Mouse (Mus musculus): ENCODE measurements around the gene Fndc11. TPM values are rescaled to one million over a fixed set of nuclear protein-coding genes. Genes with fewer than 3 reads are reported as not detected.

Gene Fndc11
- polyA plus RNA-seq, 1 experiment = not detected

DNA sequence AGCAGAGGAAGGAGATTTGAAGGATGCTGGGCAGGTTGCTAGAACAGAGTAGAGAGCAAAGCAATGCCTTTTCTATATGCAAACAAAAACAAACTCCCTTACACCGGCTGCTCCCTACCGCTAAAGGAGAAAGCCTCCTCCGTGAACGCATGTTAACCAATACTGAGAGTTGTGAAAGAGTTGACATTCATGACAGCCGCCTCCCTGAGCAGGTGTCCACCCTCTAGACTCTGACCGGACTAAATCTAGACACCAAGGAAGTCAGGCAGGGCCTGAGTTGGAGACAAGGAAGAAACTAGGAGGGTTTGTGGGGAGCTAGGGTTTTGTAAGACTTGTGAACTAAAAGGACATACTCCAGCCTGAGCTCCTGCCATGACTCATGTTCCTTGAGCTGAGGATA is 16.9 kb upstream of the Fndc11 start:
- 79% methylated on average over 6 of the region's 6 CpGs for WGBS
- no peak for DNase-seq
- Histone ChIP-seq H3K4me3 (replicated peaks; ENCODE audit: insufficient read depth, low read depth, low read length) (no peak overlapping the region), H3K4me1 (ENCODE audit: control insufficient read depth, insufficient read depth, low read length) (no peaks in the 10 kb centered on the region), H3K27me3 (ENCODE audit: control insufficient read depth, insufficient read depth, low read length) (no peaks in the 10 kb centered on the region), H3K27ac (ENCODE audit: insufficient read depth, low read length) (no peak overlapping the region)
- no peak for TF ChIP-seq POLR2A (IDR thresholded peaks at IDR 0.05; ENCODE audit: borderline replicate concordance, insufficient read depth, low read length)
- no peak for TF ChIP-seq CTCF (IDR thresholded peaks at IDR 0.05; ENCODE audit: borderline replicate concordance, insufficient read depth, low read depth, low read length)

DNA sequence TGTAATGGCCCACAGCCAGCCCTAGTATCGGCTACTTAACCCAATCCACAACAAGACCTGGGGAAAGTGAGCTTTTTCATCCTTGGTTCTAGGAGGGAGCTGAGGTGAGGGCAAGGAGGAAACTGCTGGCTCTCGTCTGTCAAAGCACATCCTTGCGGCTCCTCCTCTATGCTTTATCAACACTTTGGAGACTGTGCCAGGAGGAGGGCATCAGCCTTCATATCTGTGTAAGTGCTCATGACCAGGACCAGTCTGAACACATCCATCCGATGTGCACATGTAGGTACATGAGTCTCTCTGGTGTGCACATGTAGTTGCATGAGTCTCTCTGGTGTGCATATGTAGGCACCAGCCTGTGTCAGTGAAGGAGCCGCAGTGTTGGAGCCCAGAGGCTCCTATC is 14.1 kb upstream of the Fndc11 start:
- Histone ChIP-seq H3K27ac (ENCODE audit: insufficient read depth, low read length) (no peak overlapping the region), H3K27me3 (ENCODE audit: control insufficient read depth, insufficient read depth, low read length) (no peaks in the 10 kb centered on the region), H3K4me1 (ENCODE audit: control insufficient read depth, insufficient read depth, low read length) (no peaks in the 10 kb centered on the region), H3K4me3 (replicated peaks; ENCODE audit: insufficient read depth, low read depth, low read length) (no peak overlapping the region)
- no peak for DNase-seq
- no peak for TF ChIP-seq CTCF (IDR thresholded peaks at IDR 0.05; ENCODE audit: borderline replicate concordance, insufficient read depth, low read depth, low read length)
- TF ChIP-seq POLR2A (IDR thresholded peaks at IDR 0.05; ENCODE audit: borderline replicate concordance, insufficient read depth, low read length) = no peak
- 90% methylated on average over 5 of the region's 5 CpGs for WGBS

DNA sequence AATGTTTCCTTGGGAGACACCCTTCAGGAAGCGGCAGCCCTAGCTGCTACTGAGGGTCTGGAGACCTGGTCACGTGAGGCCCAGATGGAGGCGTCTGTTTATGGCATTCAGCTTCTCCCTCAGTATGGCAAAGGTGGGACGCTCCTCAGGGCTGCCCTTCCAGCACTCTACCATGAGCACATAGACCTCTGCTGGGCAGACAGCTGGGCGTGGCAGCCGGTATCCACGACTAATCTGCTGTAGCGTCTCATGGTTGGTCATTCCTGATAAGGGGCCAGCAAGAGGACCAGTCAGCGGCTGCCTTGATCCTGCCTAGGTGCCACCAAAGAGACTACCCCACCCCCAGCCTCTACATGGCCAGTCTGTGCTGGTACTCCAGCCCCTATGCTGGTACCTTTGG is 13.7 kb upstream of the Fndc11 start:
- 70% methylated on average over 9 of the region's 9 CpGs for WGBS
- DNase-seq = no peak
- H3K4me3 ChIP-seq (replicated peaks; ENCODE audit: insufficient read depth, low read depth, low read length) = no peak overlapping the region
- H3K27ac ChIP-seq (ENCODE audit: insufficient read depth, low read length) = no peak overlapping the region
- H3K27me3 ChIP-seq (ENCODE audit: control insufficient read depth, insufficient read depth, low read length) = no peaks in the 10 kb centered on the region
- H3K4me1 ChIP-seq (ENCODE audit: control insufficient read depth, insufficient read depth, low read length) = no peaks in the 10 kb centered on the region
- no peak for TF ChIP-seq CTCF (IDR thresholded peaks at IDR 0.05; ENCODE audit: borderline replicate concordance, insufficient read depth, low read depth, low read length)
- no peak for TF ChIP-seq POLR2A (IDR thresholded peaks at IDR 0.05; ENCODE audit: borderline replicate concordance, insufficient read depth, low read length)

DNA sequence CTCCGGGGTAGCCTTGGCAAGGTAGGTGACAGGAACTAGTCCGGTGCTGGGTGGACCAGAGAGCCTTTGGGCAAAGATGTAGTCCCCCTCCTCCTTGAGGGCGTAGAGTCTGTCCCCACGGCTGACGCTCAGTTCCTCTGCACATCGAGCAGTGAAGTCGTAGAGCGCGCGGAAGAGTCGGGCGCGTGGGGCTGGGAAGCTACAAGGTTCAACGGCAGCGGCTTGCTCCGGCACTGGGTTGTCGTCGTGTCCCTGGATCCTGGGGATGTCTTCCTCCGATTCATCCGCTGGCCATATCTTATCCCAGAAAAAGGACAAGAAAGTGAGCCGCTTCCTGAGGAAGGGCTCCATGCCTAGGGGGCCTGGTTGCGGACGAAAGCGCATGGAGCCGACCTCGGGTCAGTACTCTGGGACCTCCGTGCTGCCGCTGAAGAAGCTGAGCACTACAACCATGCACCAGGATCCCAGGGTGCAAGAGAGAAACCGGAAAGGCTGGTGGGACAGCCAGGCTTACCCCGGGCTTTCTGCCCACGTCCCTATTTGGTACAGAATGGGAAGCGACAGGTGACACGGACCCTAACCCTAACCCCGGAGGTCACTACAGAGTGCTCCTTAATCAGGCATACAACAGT is 7.3 kb upstream of the Fndc11 start:
- H3K27ac ChIP-seq (ENCODE audit: insufficient read depth, low read length) = no peak overlapping the region
- H3K4me3 ChIP-seq (replicated peaks; ENCODE audit: insufficient read depth, low read depth, low read length) = peak overlapping the region; percentile 15
- 4% methylated on average over 34 of the region's 34 CpGs for WGBS
- DNase-seq = no peak
- TF ChIP-seq CTCF (IDR thresholded peaks at IDR 0.05; ENCODE audit: borderline replicate concordance, insufficient read depth, low read depth, low read length) = no peak
- no peak for TF ChIP-seq POLR2A (IDR thresholded peaks at IDR 0.05; ENCODE audit: borderline replicate concordance, insufficient read depth, low read length)
- no peaks in the 10 kb centered on the region for H3K4me1 ChIP-seq (ENCODE audit: control insufficient read depth, insufficient read depth, low read length)
- no peaks in the 10 kb centered on the region for H3K27me3 ChIP-seq (ENCODE audit: control insufficient read depth, insufficient read depth, low read length)

DNA sequence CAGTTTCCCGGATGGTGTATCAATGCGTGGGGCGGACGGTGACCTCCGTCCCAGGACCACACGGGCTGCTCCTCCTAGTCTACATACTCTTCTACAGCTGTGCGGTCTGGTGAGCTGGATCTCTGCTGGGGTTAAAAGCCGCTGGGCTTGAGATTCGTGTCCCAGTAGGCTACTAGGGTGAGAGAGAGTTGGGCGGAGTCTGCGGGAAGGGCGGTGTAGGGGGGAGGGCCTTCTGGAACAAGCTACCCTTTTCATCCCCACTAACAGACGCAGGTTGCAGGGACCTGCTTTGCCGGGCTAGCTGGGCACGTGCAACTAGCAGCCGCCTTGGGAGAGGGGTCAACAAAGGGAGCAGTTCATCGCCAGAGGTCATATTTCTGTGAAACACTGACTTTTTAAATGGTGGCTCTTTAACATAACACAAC is 6.8 kb upstream of the Fndc11 start, which contains the start of gene Srms:
Gene Srms (minus strand): TSS at position 165 of the 425 bp plus-strand sequence.
- Histone ChIP-seq H3K4me3 (replicated peaks; ENCODE audit: insufficient read depth, low read depth, low read length) (peak within 1 kb of the TSS; percentile 15), H3K27me3 (ENCODE audit: control insufficient read depth, insufficient read depth, low read length) (no peaks in the 10 kb centered on the region), H3K27ac (ENCODE audit: insufficient read depth, low read length) (no peak within 1 kb of the TSS), H3K4me1 (ENCODE audit: control insufficient read depth, insufficient read depth, low read length) (no peaks in the 10 kb centered on the region)
- 12% methylated on average over 17 of the region's 17 CpGs for WGBS
- no peak for DNase-seq
- TF ChIP-seq POLR2A (IDR thresholded peaks at IDR 0.05; ENCODE audit: borderline replicate concordance, insufficient read depth, low read length) = no peak
- no peak for TF ChIP-seq CTCF (IDR thresholded peaks at IDR 0.05; ENCODE audit: borderline replicate concordance, insufficient read depth, low read depth, low read length)

DNA sequence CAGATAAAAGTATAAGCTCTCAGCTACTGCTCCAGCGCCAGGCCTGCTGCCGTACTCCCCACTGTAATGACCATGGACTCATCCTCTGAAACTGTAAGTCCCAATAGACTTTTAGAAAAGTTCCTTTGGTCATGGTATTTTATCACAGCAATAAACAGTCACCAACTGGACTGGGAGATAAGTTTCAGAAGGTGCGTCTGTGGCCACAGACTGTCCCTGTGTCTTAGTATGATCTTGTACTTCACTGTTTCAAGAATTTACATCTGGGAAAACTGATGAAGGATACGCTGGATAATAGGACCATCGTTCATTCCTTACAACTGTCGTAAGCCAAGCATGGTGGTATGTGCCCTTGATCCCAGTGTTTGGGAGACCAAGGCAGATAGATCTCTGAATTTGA is 3.8 kb upstream of the Fndc11 start:
- WGBS = 96% methylated on average over 6 of the region's 6 CpGs
- TF ChIP-seq POLR2A (IDR thresholded peaks at IDR 0.05; ENCODE audit: borderline replicate concordance, insufficient read depth, low read length) = no peak
- TF ChIP-seq CTCF (IDR thresholded peaks at IDR 0.05; ENCODE audit: borderline replicate concordance, insufficient read depth, low read depth, low read length) = no peak
- H3K27me3 ChIP-seq (ENCODE audit: control insufficient read depth, insufficient read depth, low read length) = no peaks in the 10 kb centered on the region
- H3K27ac ChIP-seq (ENCODE audit: insufficient read depth, low read length) = no peak overlapping the region
- H3K4me1 ChIP-seq (ENCODE audit: control insufficient read depth, insufficient read depth, low read length) = peaks cover 6% of the 10 kb centered on the region; the same call in 1 of the 2 replicates
- no peak overlapping the region for H3K4me3 ChIP-seq (replicated peaks; ENCODE audit: insufficient read depth, low read depth, low read length)
- DNase-seq = no peak

DNA sequence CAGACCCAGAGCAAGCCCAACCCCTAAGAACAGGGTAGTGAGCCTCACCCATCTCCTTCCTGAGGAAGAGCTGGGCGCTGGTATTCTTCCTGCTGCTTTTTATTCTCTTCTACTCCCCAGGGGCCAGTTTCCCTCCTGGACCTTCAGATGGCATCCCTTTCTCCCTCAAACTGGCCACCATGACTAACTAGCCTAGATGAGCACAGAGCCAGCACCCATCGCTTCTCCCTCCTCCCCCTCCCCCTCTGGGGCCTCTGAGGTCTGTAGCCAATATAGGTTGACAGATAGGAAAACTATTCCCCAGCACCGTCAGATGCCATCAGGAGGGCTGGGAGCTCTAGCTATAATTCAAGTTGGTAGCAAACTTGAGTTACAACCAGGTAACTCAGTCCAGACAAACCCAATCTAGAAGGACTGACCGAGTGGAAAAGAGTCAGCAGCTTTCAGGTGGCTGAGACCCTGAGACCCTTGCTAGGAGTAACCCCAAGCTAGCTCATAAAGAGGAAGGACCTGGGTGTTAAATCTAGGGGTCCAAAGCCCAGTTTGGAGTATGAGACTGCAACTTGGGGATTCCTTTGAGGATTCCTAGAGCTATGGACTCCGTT is 830 bp upstream of the Fndc11 start:
- TF ChIP-seq POLR2A (IDR thresholded peaks at IDR 0.05; ENCODE audit: borderline replicate concordance, insufficient read depth, low read length) (no peak), CTCF (IDR thresholded peaks at IDR 0.05; ENCODE audit: borderline replicate concordance, insufficient read depth, low read depth, low read length) (no peak)
- Histone ChIP-seq H3K27me3 (ENCODE audit: control insufficient read depth, insufficient read depth, low read length) (no peaks in the 10 kb centered on the region), H3K4me1 (ENCODE audit: control insufficient read depth, insufficient read depth, low read length) (peaks cover 6% of the 10 kb centered on the region; the same call in 1 of the 2 replicates), H3K4me3 (replicated peaks; ENCODE audit: insufficient read depth, low read depth, low read length) (no peak overlapping the region), H3K27ac (ENCODE audit: insufficient read depth, low read length) (no peak overlapping the region)
- no peak for DNase-seq
- 80% methylated on average over 5 of the region's 5 CpGs for WGBS

DNA sequence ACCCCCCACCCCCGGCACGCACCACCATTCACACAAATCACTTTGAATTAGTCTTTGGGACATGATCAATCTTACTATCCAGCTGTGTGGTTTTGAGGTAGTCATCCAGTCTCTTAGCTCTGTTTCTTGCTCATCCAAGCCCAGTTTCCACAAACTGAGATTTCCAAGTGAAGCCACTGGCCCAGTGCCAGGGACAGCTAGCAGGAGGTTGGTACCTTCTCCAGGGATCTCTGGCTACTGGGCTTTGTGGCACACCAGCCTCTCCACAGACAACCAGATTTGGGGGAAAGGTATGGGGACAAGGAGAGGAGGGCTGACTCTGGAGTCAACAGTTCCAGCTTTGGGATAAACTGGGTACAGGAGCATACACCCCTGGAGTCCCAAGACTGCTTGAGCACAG is 548 bp downstream of the Fndc11 start:
- TF ChIP-seq CTCF (IDR thresholded peaks at IDR 0.05; ENCODE audit: borderline replicate concordance, insufficient read depth, low read depth, low read length) (no peak), POLR2A (IDR thresholded peaks at IDR 0.05; ENCODE audit: borderline replicate concordance, insufficient read depth, low read length) (no peak)
- H3K4me3 ChIP-seq (replicated peaks; ENCODE audit: insufficient read depth, low read depth, low read length) = no peak overlapping the region
- H3K27ac ChIP-seq (ENCODE audit: insufficient read depth, low read length) = no peak overlapping the region
- WGBS = 18% methylated on average over 2 of the region's 2 CpGs
- DNase-seq = peak; percentile 37 to 46
- H3K4me1 ChIP-seq (ENCODE audit: control insufficient read depth, insufficient read depth, low read length) = peaks cover 6% of the 10 kb centered on the region; the same call in 1 of the 2 replicates
- H3K27me3 ChIP-seq (ENCODE audit: control insufficient read depth, insufficient read depth, low read length) = no peaks in the 10 kb centered on the region
